Mouse (Mus musculus) bone marrow macrophage, adult 2 months (primary cell): Measurements from ENCODE around the gene Itih1.

ENCODE experiments used
- CTCF ChIP-seq: IDR thresholded peaks from 2 replicates; pipeline ENCODE4 v1.5.1; 2012; ENCODE audit warnings: low read depth, mild to moderate bottlenecking, low read length, moderate library complexity
- POLR2A ChIP-seq: IDR thresholded peaks from 2 replicates; pipeline ENCODE4 v1.6.1; 2012; ENCODE audit warnings: mild to moderate bottlenecking, low read depth, low read length, borderline replicate concordance

DNA sequence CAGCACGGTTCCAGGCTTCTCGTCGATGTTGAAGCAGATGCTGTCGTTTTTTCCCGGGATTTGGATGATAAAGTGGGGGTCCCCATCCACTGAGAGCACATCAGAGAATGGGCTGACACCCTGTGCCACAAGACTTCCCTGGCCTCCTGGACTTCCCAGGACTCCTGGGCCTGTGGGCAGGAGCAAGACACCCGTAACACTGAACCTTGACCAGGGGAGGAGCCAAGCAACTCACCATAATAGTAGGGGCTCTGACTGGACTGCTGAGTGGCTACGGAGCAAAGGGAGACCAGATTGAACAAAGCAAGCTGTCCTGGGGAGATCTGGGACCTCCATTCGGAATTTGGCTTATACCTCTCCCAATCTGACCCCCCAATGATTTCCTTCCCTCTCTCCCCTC, 30.4 kb downstream of the Itih1 start:
- TF ChIP-seq CTCF (no peak), POLR2A (no peak)
